Mouse (Mus musculus): ENCODE results near the gene Manbal. TPM values are rescaled to one million over a fixed set of nuclear protein-coding genes. Genes with fewer than 3 reads are reported as not detected.

Manbal gene
- polyA plus RNA-seq, 1 experiment from 2014 or later, result 75.6 TPM

Other genes with a start within 250 kb of the Manbal start
- gene Samhd1, start 232.3 kb upstream of the Manbal start, polyA plus RNA-seq (2016; fragmentation: Nextera tagmentation; extraction: Ambion mirVana), result 17.1 and 20.6 TPM in 2 replicates
- gene Rbl1, start 163.1 kb upstream of the Manbal start, polyA plus RNA-seq (2016; fragmentation: Nextera tagmentation; extraction: Ambion mirVana), result 30.5 and 30.9 TPM in 2 replicates
- 222 and 226 TPM in 2 replicates for gene Rpn2, start 88.6 kb upstream of the Manbal start, polyA plus RNA-seq (2016; fragmentation: Nextera tagmentation; extraction: Ambion mirVana)
- 0.42 and 0.72 TPM in 2 replicates for gene Mroh8, start 88.0 kb upstream of the Manbal start, polyA plus RNA-seq (2016; fragmentation: Nextera tagmentation; extraction: Ambion mirVana)
- 1.0 and 1.1 TPM in 2 replicates for gene Ghrh, start 20.1 kb upstream of the Manbal start, polyA plus RNA-seq (2016; fragmentation: Nextera tagmentation; extraction: Ambion mirVana)
- gene Src, start 50.9 kb downstream of the Manbal start, polyA plus RNA-seq (2016; fragmentation: Nextera tagmentation; extraction: Ambion mirVana), result 33.5 and 36.6 TPM in 2 replicates
- gene Nnat, start 192.5 kb downstream of the Manbal start, polyA plus RNA-seq (2016; fragmentation: Nextera tagmentation; extraction: Ambion mirVana), result 4,044 and 4,632 TPM in 2 replicates
- gene Blcap, start 203.7 kb downstream of the Manbal start, polyA plus RNA-seq (2016; fragmentation: Nextera tagmentation; extraction: Ambion mirVana), result 132 and 149 TPM in 2 replicates